Mouse (Mus musculus): ENCODE data around the gene Arhgef25.

- TF ChIP-seq CTCF (IDR thresholded peaks at IDR 0.05; ENCODE audit: low read depth) (no peak), EP300 (IDR thresholded peaks at IDR 0.05; ENCODE audit: low read depth) (no peak)
These were observed 1.3 kb downstream of the Arhgef25 start for GRCm38 (mm10) chr10:127188465-127189115.

Measured in liver, embryonic 14.5 days (tissue).